Mouse (Mus musculus) mesoderm, embryonic 11.5 days (tissue): ENCODE measurements at regions not wholly inside any gene's neighbourhood (a gene's known extent, or its start where the extent isn't known, plus 50 kb on each side); places are given as distances from the start of the nearest gene placed in this dataset.

Experiments
- DNase-seq: peaks from one replicate; pipeline ENCODE4 v3.0.0-alpha.2; 2012; ENCODE audit warnings: low read depth, low spot score

- DNase-seq: peak; percentile 67
Observed at GRCm38 (mm10) chr8:27677143-27678106, 230.0 kb downstream of the Poteg start.

- DNase-seq: peak; percentile 65
Observed at GRCm38 (mm10) chr8:27679164-27679563, 231.7 kb downstream of the Poteg start.

GRCm38 (mm10) chr8:27721988-27722387 lies 274.5 kb downstream of the Poteg start:
- peak; percentile 2 for DNase-seq

DNA sequence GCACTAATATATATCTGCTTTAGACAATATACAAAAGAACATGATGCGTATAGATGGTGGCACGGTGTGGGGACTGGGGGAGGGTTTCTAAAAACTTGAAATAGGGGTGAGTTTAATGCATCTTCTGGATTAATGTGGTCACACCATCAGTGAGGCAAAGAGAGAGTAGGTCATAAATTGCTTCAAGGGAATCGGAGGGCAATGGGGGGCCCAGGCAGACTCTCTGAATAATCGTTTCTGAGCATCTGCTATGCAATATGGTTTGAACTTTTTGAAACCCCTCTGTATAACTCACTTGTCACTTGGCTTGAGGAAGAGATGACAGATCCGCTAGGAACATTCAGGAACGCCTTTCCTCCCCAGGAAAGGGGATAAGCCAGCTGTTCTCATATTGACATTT lies 322.8 kb downstream of the Poteg start:
- peak; percentile 21 for DNase-seq

DNA sequence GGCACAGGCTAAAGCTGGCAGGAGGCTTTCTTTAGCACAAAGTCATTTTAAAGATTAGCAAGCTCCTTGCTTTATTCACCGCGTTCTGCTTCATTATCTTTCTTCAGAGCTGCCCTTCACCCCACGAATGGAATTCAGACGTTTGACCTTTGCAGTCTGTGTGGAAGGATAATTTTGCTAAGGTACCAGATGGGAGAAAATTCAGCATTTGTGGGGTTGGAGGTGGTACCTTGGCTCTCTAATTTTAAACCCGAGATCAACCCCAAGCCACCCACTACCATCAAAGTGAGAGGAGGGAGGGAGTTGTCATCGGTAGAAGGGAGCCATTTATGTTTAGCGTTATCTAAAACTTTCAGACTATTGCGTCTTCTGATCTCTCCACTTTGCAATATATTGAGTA lies 323.3 kb downstream of the Poteg start:
- DNase-seq: peak; percentile 46

GRCm38 (mm10) chr8:27771250-27771649 lies 323.8 kb downstream of the Poteg start:
- no peak for DNase-seq

DNA sequence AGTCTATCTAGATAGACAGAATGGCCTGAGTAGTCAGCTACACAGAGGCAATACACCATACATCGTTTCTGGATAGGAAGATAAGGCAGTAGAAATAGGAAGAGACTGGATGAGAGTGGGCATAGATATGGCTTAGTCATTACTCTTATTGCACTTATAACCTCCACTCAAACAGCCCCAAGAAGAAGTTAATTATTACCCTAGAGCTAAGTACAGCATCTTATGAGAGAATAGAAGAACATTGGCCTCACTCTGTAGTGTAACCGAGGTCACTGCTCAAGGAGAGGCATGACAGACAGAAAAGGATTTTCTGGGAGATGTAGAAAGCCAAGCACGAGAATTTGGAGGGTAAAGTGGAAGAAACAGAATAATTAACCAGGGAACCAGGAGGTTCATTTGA lies 331.5 kb downstream of the Poteg start:
- no peak for DNase-seq
